Mouse (Mus musculus) liver, embryonic 13.5 days (tissue): Measurements from ENCODE around the gene Evl. TPM values are rescaled to one million over a fixed set of nuclear protein-coding genes. Genes with fewer than 3 reads are reported as not detected.

ENCODE experiments used
- ATAC-seq: fragments of 200-750 bp; cut with Nextera tagmentation; 2 replicates; pipeline ENCODE4 v1.8.0; 2017; ENCODE audit warnings: low read depth, mild to moderate bottlenecking, moderate number of reproducible peaks, moderate library complexity
- DNase-seq: peaks from one replicate; pipeline ENCODE4 v3.0.0; 2022
- H3K27ac ChIP-seq: fragments of 300-500 bp; sonication (generic); 2 replicates; pipeline ENCODE4 v1.5.1; 2015; ENCODE audit warnings: moderate library complexity, mild to moderate bottlenecking, inconsistent platforms
- H3K27me3 ChIP-seq: fragments of 300-500 bp; sonication (generic); 2 replicates; pipeline ENCODE4 v1.6.1; 2015; ENCODE audit warnings: mild to moderate bottlenecking, inconsistent platforms
- H3K36me3 ChIP-seq: fragments of 300-500 bp; sonication (generic); 2 replicates; pipeline ENCODE4 v1.6.1; 2015; ENCODE audit warnings: mild to moderate bottlenecking, inconsistent platforms
- H3K4me1 ChIP-seq: fragments of 300-500 bp; sonication (generic); replicated peaks from 2 replicates; pipeline ENCODE4 v1.6.1; 2015; ENCODE audit warnings: inconsistent platforms
- H3K4me2 ChIP-seq: fragments of 300-500 bp; sonication (generic); 2 replicates; pipeline ENCODE4 v1.6.1; 2015; ENCODE audit warnings: inconsistent platforms, mild to moderate bottlenecking, moderate library complexity
- H3K4me3 ChIP-seq: fragments of 300-500 bp; sonication (generic); replicated peaks from 2 replicates; pipeline ENCODE4 v1.5.1; 2015; ENCODE audit warnings: mild to moderate bottlenecking, inconsistent platforms
- H3K9ac ChIP-seq: fragments of 300-500 bp; sonication (generic); 2 replicates; pipeline ENCODE4 v1.6.1; 2015; ENCODE audit warnings: mild to moderate bottlenecking, inconsistent platforms
- H3K9me3 ChIP-seq: fragments of 300-500 bp; sonication (generic); replicated peaks from 2 replicates; pipeline ENCODE4 v1.6.1; 2016; ENCODE audit warnings: inconsistent platforms
- WGBS: fragments of 180-500 bp; shearing (Covaris S2); methylation state at CpG from one replicate; pipeline ENCODE4 v1.1.7; 2015; ENCODE audit not compliant: insufficient replicate concordance; 5-methylcytosine and 5-hydroxymethylcytosine counted together
- microRNA counts: library from miRNA; unstranded; fragments of <30 nt; microRNA quantifications from one replicate; lab custom pipeline; 2016
- microRNA-seq: library from miRNA; unstranded; fragments of <30 nt; microRNA quantifications from one replicate; pipeline ENCODE4, GENCODE M21; 2016
- polyA plus RNA-seq: library from polyadenylated mRNA; unstranded; fragments of >200 nt; fragmentation: Nextera tagmentation; extraction: Ambion mirVana; gene quantifications from 2 replicates; pipeline ENCODE4 v1.2.1, GENCODE M21; 2015

The Evl gene
- polyA plus RNA-seq, 1 experiment from 2014 or later: 10.4 TPM

DNA sequence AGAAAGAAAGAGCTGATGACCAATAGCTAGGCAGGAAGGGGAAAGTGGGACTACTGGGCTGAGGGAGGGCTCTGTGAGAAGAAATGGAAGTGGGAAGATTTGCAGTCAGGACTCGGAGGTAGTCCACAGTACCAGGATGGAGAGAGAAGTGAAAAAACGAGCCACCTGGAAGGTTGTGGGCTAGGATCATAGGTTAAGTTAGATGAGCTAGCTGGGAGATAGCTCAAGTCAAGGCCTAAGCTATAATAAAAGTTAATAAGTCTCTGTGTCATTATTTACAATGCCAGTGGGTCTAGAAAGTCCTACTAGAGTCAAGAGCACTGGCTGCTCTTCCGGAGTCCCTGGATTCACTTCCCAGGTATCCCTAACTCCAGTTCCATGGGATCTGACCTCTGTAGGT lies 164.0 kb downstream of the Evl start:
- ATAC-seq (no peak), DNase-seq (no peak)
- H3K9me3 ChIP-seq: no peaks in the 10 kb centered on the region; the same call in 1 of the 2 replicates
- H3K27me3 ChIP-seq: no peaks in the 10 kb centered on the region
- no peak overlapping the region for H3K4me3 ChIP-seq
- H3K4me2 ChIP-seq: no peak overlapping the region
- H3K36me3 ChIP-seq: no peaks in the 10 kb centered on the region
- H3K9ac ChIP-seq: no peak overlapping the region
- H3K4me1 ChIP-seq: no peaks in the 10 kb centered on the region
- WGBS: 57% methylated on average over 3 of the region's 3 CpGs
- H3K27ac ChIP-seq: no peak overlapping the region

DNA sequence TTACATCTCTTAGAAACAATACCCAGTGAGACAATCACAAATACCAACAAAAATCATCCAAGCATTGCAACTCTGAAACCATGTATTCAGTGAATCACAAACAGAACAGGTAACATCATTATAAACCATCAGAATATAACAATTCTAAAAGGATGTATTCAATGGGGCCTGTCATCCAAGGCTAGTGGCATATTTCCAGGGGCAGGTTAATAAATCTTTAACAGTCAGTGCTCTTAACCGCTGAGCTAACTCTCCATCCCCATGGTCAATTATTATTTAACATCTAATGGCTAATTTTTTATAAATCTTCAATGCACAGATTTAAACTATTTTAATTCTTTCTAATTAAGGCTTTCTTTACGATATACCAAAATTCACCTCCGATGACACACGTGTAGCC lies 167.9 kb downstream of the Evl start:
- no peak overlapping the region for H3K9ac ChIP-seq
- no peaks in the 10 kb centered on the region for H3K4me1 ChIP-seq
- no peak overlapping the region for H3K4me3 ChIP-seq
- H3K27ac ChIP-seq: no peak overlapping the region
- H3K4me2 ChIP-seq: no peak overlapping the region
- H3K36me3 ChIP-seq: no peaks in the 10 kb centered on the region
- no peaks in the 10 kb centered on the region; the same call in 1 of the 2 replicates for H3K9me3 ChIP-seq
- DNase-seq: no peak
- ATAC-seq: no peak
- WGBS: 84% methylated on average over 4 of the region's 4 CpGs
- H3K27me3 ChIP-seq: no peaks in the 10 kb centered on the region

DNA sequence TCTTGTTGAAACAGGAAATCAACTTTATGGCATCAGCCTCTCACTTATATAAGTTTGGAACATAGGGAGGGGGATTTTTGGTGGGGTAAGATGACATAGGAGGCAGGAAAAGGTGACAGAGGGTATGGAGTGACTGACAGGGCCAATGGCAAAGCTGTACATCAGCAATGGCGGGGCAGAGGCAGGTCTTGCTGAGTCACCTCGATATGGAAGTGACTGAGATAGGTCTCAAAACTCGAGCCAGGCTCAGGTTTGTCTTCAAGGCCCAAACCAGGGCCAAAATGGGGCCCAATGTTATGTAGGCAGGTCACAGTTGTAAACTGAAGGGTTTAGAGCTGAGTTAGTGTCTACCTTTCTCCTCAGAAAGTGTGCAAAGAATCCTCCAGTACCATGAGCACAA lies 169.3 kb downstream of the Evl start:
- Histone ChIP-seq H3K4me2 (no peak overlapping the region), H3K4me3 (no peak overlapping the region), H3K9me3 (no peaks in the 10 kb centered on the region; the same call in 1 of the 2 replicates), H3K27me3 (no peaks in the 10 kb centered on the region), H3K4me1 (no peaks in the 10 kb centered on the region), H3K9ac (no peak overlapping the region), H3K36me3 (no peaks in the 10 kb centered on the region), H3K27ac (no peak overlapping the region)
- WGBS: 51% methylated on average over 3 of the region's 3 CpGs
- ATAC-seq (no peak), DNase-seq (no peak)

DNA sequence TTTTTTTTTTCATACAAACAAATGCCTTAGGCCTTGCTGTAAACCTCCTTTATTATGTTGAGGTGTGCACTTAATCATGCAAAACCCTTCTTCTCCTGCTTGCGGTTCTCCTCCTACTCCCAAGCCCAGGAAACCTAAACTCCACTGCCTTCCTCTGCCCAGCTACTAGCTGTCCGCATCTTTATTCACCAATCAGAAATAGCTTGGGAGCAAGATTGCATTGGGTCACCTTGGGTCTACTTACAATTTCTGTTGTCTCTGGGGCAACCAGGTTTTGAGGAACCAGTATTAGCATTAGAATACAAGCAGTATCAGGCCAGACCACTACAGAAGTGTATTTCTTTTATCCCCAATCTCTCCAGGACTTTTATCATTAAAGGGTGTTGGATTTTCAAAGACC lies 179.9 kb downstream of the Evl start:
- no peak for DNase-seq
- ATAC-seq: no peak
- Histone ChIP-seq H3K9me3 (no peaks in the 10 kb centered on the region), H3K4me2 (no peak overlapping the region), H3K27me3 (no peaks in the 10 kb centered on the region), H3K9ac (no peak overlapping the region), H3K27ac (no peak overlapping the region), H3K4me3 (no peak overlapping the region), H3K4me1 (no peaks in the 10 kb centered on the region), H3K36me3 (no peaks in the 10 kb centered on the region)
- WGBS: 83% methylated on average over 2 of the region's 2 CpGs

DNA sequence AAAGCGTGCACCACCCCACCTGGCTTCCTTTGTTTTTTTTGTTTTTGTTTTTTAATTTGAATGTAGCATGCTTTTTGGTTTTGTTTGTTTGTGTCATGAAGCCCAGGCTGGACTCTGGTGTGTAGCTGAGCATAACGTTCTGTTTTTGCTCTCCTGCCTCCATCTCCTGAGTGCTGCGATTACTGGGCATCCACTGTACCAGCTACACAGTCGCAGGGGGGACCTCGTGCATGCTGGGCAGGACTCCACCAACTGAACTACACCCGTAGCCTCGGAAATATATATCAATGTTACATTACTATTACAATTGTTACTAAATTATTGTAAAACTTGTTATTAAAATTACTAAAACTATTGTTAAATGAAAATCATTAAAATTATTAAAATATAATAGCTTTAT lies 183.3 kb downstream of the Evl start:
- 74% methylated on average over 7 of the region's 7 CpGs for WGBS
- H3K9ac ChIP-seq: no peak overlapping the region
- no peaks in the 10 kb centered on the region for H3K36me3 ChIP-seq
- no peak for ATAC-seq
- H3K27me3 ChIP-seq: no peaks in the 10 kb centered on the region
- H3K4me2 ChIP-seq: no peak overlapping the region
- DNase-seq: no peak
- no peaks in the 10 kb centered on the region for H3K4me1 ChIP-seq
- no peaks in the 10 kb centered on the region for H3K9me3 ChIP-seq
- H3K27ac ChIP-seq: no peak overlapping the region
- H3K4me3 ChIP-seq: no peak overlapping the region

MicroRNAs encoded within 50 kb of the gene (microRNA counts, 519-probe panel; counts per million panel counts)
- microRNA mmu-miR-342-3p (lab: Ali Mortazavi, UCI) (114 counts per million), microRNA mmu-miR-342-5p (lab: Ali Mortazavi, UCI) (114 counts per million)

Small RNAs within 50 kb of the gene (microRNA-seq; reads per million reads assigned to microRNA genes)
- gene Gm23872: not detected
- 2,395 reads per million, percentile 82 among the genes with 10 or more reads in this experiment for gene Mir342

Other genes with a start within 250 kb of the Evl start
- gene Hhipl1, start 248.4 kb upstream of the Evl start, polyA plus RNA-seq: not detected in 2 replicates
- gene Cyp46a1, start 220.3 kb upstream of the Evl start, polyA plus RNA-seq: 0.30 and 0.41 TPM in 2 replicates
- gene Eml1, start 183.8 kb upstream of the Evl start, polyA plus RNA-seq: 5.3 and 5.5 TPM in 2 replicates
- gene Degs2, start 147.6 kb downstream of the Evl start, polyA plus RNA-seq: 0.12 and 0.16 TPM in 2 replicates
- gene Yy1, start 238.3 kb downstream of the Evl start, polyA plus RNA-seq: 7.7 and 10.6 TPM in 2 replicates